ENCODE assay signal across 8 mouse cellular contexts in the genomic region with DNA sequence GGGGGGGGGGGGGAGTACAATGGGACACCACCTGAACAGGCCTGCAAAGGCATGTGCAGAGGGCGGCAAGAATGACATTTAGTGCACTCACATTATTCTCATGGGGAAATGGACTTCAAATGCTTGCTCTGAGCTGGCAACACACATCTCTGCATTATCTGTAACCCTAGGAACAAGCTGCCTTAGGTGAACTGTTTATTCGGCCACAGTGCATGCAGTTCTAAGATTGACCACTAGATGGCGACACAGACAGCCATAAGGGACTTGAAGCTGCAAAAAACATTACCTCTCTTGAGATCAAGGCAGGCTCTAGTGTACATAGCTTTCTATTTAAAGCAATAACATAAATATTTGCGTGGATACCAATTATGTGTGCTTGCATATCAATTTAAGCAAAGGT. TPM values are rescaled to one million over a fixed set of nuclear protein-coding genes. Genes with fewer than 3 reads are reported as not detected.
DNase-seq lines count a peak whose midpoint lies in the region; ATAC-seq and TF ChIP-seq lines count a peak whose summit lies in the region.

No protein-coding gene starts in this region.

- H3K4me1 ChIP-seq in E14TG2a.4 (replicated peaks; ENCODE audit: low read depth, low read length), result peaks cover 77% of the 10 kb centered on the region
- peaks cover 3% of the 10 kb centered on the region; the same call in 1 of the 2 replicates for H3K4me1 ChIP-seq in heart, postnatal 0 days (ENCODE audit: control insufficient read depth, insufficient read depth)

- 1% methylated on average over 4 of the region's 4 CpGs for WGBS in heart, postnatal 0 days

- H3K9me3 ChIP-seq in E14TG2a.4 (ENCODE audit: low read length), result no peaks in the 10 kb centered on the region
- H3K9me3 ChIP-seq in heart, postnatal 0 days (replicated peaks; ENCODE audit: control insufficient read depth, low read length), result no peaks in the 10 kb centered on the region

- TF ChIP-seq EP300 in heart, postnatal 0 days (IDR thresholded peaks at IDR 0.05; ENCODE audit: low read depth), result no peak

- peak; percentile 69 for ATAC-seq in erythroblast, adult 5-6 weeks (replicated peaks; ENCODE audit: low FRiP score, poor library complexity, severe bottlenecking)
- peak; percentile 59 for ATAC-seq in heart, postnatal 0 days (ENCODE audit: insufficient read depth, low read depth)
- peak; percentile 73 for ATAC-seq in neutrophil, adult 5-6 weeks (ENCODE audit: extremely low read depth, insufficient number of reproducible peaks, low FRiP score, poor library complexity, severe bottlenecking)

- DNase-seq in brain, adult 2 months (ENCODE audit: low read depth, low spot score), result peak; percentile 94
- peak; percentile 64 for DNase-seq in heart, postnatal 0 days (ENCODE audit: low spot score)
- DNase-seq in kidney, postnatal 25 days, result peak; percentile 76 to 91
- DNase-seq in lung, adult 18-20 months, result peak; percentile 79 to 81
- peak; percentile 92 for DNase-seq in thymus, postnatal 0 days (ENCODE audit: low spot score)

- H3K9ac ChIP-seq in heart, postnatal 0 days (replicated peaks; ENCODE audit: low read depth, low read length), result no peak overlapping the region

- no peak overlapping the region for H3K4me3 ChIP-seq in E14TG2a.4 (replicated peaks; ENCODE audit: low read length)
- no peak overlapping the region for H3K4me3 ChIP-seq in heart, postnatal 0 days (ENCODE audit: low read depth, low read length)

- H3K36me3 ChIP-seq in E14TG2a.4 (ENCODE audit: insufficient read depth, low read length), result 0 out of 2 replicates have a peak, but pooled peaks cover 7% of the 10 kb centered on the region
- H3K36me3 ChIP-seq in heart, postnatal 0 days (replicated peaks; ENCODE audit: control insufficient read depth, insufficient read depth, low read length), result no peaks in the 10 kb centered on the region

- no peak overlapping the region for H3K27ac ChIP-seq in heart, postnatal 0 days (ENCODE audit: low read depth)

- peak; percentile 99 for TF ChIP-seq CTCF in E14TG2a.4 (conservative IDR thresholded peaks at IDR 0.05; ENCODE audit: low read length)
- peak; percentile 100 for TF ChIP-seq CTCF in heart, postnatal 0 days (IDR thresholded peaks at IDR 0.05; ENCODE audit: low read depth)

- H3K4me2 ChIP-seq in heart, postnatal 0 days (ENCODE audit: low read depth, low read length), result no peak overlapping the region

- H3K27me3 ChIP-seq in E14TG2a.4 (ENCODE audit: insufficient read depth, low read length), result peaks cover 26% of the 10 kb centered on the region
- H3K27me3 ChIP-seq in heart, postnatal 0 days (ENCODE audit: control insufficient read depth, insufficient read depth, low read length), result peaks cover 50% of the 10 kb centered on the region

RNA-seq across cellular contexts. Expression of a gene that starts 9.2 kb away (rescaled TPM):
- total RNA-seq in erythroblast, adult 5-6 weeks (2015; ENCODE audit: low replicate concordance), result 6.7 and 18.6 TPM in 2 replicates
- 4.3 and 5.6 TPM in 2 replicates for total RNA-seq in erythroblast, adult 5-6 weeks (2017; ENCODE audit: low replicate concordance)
- 0.70 and 1.6 TPM in 2 replicates for total RNA-seq in heart, postnatal 0 days (2014; rRNA removed; ENCODE audit: low replicate concordance)
- polyA plus RNA-seq in heart, postnatal 0 days (2015; fragmentation: Nextera tagmentation; extraction: Ambion mirVana), result 0.22 and 0.26 TPM in 2 replicates
- total RNA-seq in neutrophil, adult 5-6 weeks (2017), result 26.6 and 36.5 TPM in 2 replicates
- polyA plus RNA-seq in thymus, postnatal 0 days (2015; fragmentation: Nextera tagmentation; extraction: Ambion mirVana), result 12.2 and 14.5 TPM in 2 replicates

RNA-seq across cellular contexts. Expression of a gene that starts 38.8 kb away (rescaled TPM):
- total RNA-seq in erythroblast, adult 5-6 weeks (2015; ENCODE audit: low replicate concordance), result 0.84 and 1.5 TPM in 2 replicates
- total RNA-seq in erythroblast, adult 5-6 weeks (2017; ENCODE audit: low replicate concordance), result 3.2 and 3.9 TPM in 2 replicates
- total RNA-seq in heart, postnatal 0 days (2014; rRNA removed; ENCODE audit: low replicate concordance), result 4.6 and 6.2 TPM in 2 replicates
- polyA plus RNA-seq in heart, postnatal 0 days (2015; fragmentation: Nextera tagmentation; extraction: Ambion mirVana), result 0.85 and 0.93 TPM in 2 replicates
- 3.3 and 3.7 TPM in 2 replicates for total RNA-seq in neutrophil, adult 5-6 weeks (2017)
- 2.1 and 2.2 TPM in 2 replicates for polyA plus RNA-seq in thymus, postnatal 0 days (2015; fragmentation: Nextera tagmentation; extraction: Ambion mirVana)
